Comparison of ENCODE assay signal across 20 mouse cellular contexts in genomic region chr11:44953863-44954262, GRCm38 (mm10).
DNase-seq lines count a peak whose midpoint lies in the region; ATAC-seq lines count a peak whose summit lies in the region.
"Had no signal": no experiment of that assay in that cellular context is flagged by ENCODE, and none has a peak within 500 bp of the region (broad histone marks: within the 10 kb centered on the region; RNA-seq: fewer than 3 reads in every experiment).

No protein-coding gene starts in this region.

- no peaks in the 10 kb centered on the region for H3K9me3 ChIP-seq in intestine, embryonic 15.5 days
- H3K9me3 ChIP-seq: embryonic facial prominence, embryonic 10.5 days; heart, embryonic 13.5 days had no signal

- H3K4me1 ChIP-seq in intestine, embryonic 15.5 days (replicated peaks): no peaks in the 10 kb centered on the region
- H3K4me1 ChIP-seq: heart, embryonic 13.5 days; megakaryocyte, embryonic 14.5 days had no signal

- H3K27ac ChIP-seq in intestine, embryonic 15.5 days: no peak overlapping the region
- H3K27ac ChIP-seq: embryonic facial prominence, embryonic 10.5 days; heart, embryonic 13.5 days had no signal

- DNase-seq in heart, adult 11 months: peak; percentile 64
- no peak for DNase-seq in heart, postnatal 10 days
- DNase-seq in right cerebral cortex, adult 18-20 months: peak; percentile 5
- no peak for DNase-seq in right cerebral cortex, postnatal 25 days
- DNase-seq in cerebellum, adult 9-10 months: peak; percentile 46
- no peak for DNase-seq in kidney, adult 8-10 months
- DNase-seq in right cerebral cortex, postnatal 4 days: no peak
- DNase-seq: gastrocnemius, postnatal 10 days; heart, adult 18-20 months; heart, postnatal 36 days; lung, adult 18-20 months; lung, postnatal 14 days; thymus, postnatal 36 days had no signal

- no peak overlapping the region for H3K9ac ChIP-seq in intestine, embryonic 15.5 days
- H3K9ac ChIP-seq: heart, embryonic 13.5 days had no signal

- no peaks in the 10 kb centered on the region for H3K27me3 ChIP-seq in intestine, embryonic 15.5 days (replicated peaks)
- H3K27me3 ChIP-seq: heart, embryonic 13.5 days had no signal

- 82% methylated on average over 11 of the region's 11 CpGs for WGBS in intestine, embryonic 15.5 days

- H3K4me2 ChIP-seq in intestine, embryonic 15.5 days (replicated peaks): no peak overlapping the region
- H3K4me2 ChIP-seq: heart, embryonic 13.5 days; liver, embryonic 11.5 days had no signal

- no peaks in the 10 kb centered on the region for H3K36me3 ChIP-seq in intestine, embryonic 15.5 days
- H3K36me3 ChIP-seq: embryonic facial prominence, embryonic 10.5 days; heart, embryonic 13.5 days had no signal

- ATAC-seq in intestine, embryonic 15.5 days: no peak
- ATAC-seq: intestine, embryonic 16.5 days; midbrain, embryonic 16.5 days had no signal

- intact Hi-C loops in heart, postnatal 10 days (cut with DNase I): no loop called here

- no peak overlapping the region for H3K4me3 ChIP-seq in intestine, embryonic 15.5 days (replicated peaks)
- H3K4me3 ChIP-seq: embryonic facial prominence, embryonic 10.5 days; heart, embryonic 13.5 days; megakaryocyte, embryonic 14.5 days had no signal

Comparison
In these comparisons a context has a peak if more than half of its experiments do, and no peak if none do; other contexts are left out.
1. DNase-seq: peak in heart, adult 11 months (single experiment), right cerebral cortex, adult 18-20 months (single experiment) and cerebellum, adult 9-10 months (single experiment); none in heart, postnatal 10 days (0 of 2), right cerebral cortex, postnatal 25 days (single experiment), kidney, adult 8-10 months (0 of 2) and right cerebral cortex, postnatal 4 days (single experiment).